Mouse (Mus musculus): ENCODE measurements around the gene Abraxas1.
A peak's percentile ranks its signal among the peaks of the same experiment; 100 is the strongest.

The Abraxas1 gene

DNA sequence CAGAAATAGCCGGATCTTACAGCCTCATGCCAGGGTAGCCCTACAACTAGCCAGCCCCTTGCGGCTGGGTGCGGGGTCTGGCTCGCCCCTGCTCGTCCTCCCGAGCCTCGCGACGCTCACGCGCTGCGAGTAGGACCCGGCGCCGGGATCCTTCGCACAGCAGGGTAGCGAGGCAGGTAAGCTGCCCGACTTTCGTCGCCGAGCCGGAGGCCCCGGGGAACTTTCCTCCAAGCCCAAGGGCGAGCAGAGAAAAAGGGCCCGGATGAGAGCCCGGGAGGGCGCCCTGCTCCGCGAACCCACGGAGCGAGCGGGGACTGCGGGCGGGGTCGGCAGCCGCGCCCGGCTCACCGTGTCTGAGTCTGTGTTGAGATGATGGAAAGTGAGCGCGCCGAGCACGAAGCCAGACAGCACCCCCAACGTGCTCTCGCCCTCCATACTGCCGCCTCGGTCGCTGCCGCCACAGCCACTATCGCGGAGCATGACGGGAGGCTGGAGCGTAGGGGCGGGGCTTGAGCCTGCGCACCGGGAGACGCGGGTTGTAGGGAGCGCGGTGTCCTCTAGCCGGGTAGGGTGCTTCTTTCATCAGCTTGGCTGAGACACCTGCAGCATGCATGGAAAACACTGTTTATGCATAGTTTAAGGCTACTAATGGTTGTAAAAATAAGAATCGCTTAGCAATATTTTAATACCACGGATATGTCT lies at the start of gene Abraxas1:
Gene Abraxas1 (minus strand): TSS at position 483 of the 702 bp plus-strand sequence.
- peak; percentile 92 for DNase-seq

GRCm38 (mm10) chr5:100869197-100869895 lies 48.6 kb upstream of the Abraxas1 start:
- no peak for DNase-seq

DNA sequence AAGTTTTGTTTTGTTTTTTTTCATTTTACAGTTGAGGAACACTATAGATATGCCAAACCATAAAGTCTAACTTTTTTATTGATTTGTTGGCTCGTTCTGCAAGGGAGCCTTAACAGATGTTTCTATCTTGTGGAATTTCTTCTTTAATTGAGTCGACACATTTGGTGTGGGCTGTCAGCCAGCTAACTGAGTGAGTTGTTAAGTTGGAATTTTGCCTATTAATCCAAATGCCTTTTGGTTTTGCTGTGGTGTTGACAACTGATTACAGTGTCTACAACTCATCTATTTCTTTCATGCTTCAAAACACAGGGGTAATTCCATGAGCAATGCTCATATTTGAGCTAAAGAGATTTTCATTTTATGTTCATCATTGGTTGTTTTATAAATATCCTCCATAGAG lies 45.4 kb upstream of the Abraxas1 start:
- no peak for DNase-seq

- no peak for DNase-seq
These were observed 43.7 kb upstream of the Abraxas1 start for GRCm38 (mm10) chr5:100864438-100864837.

DNA sequence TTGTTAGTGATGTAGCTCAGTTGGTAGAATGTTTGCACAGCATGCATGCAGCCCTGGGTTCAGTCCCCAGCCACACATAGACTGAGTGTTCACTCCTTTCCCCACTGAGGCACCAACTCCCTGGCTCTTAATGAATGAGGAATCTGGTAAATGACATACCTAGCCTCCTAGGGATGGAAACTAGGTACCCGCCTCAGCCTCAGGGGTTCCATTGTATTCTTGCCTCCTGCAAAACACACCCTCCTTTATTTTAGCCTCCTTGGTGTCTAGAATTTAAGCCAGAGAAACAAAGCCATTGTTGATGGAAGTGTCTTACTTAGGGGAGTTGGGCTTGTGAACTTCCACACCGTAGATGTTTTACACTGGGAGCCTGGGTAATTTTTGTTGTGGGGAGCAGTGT lies 42.3 kb upstream of the Abraxas1 start:
- DNase-seq: no peak

DNA sequence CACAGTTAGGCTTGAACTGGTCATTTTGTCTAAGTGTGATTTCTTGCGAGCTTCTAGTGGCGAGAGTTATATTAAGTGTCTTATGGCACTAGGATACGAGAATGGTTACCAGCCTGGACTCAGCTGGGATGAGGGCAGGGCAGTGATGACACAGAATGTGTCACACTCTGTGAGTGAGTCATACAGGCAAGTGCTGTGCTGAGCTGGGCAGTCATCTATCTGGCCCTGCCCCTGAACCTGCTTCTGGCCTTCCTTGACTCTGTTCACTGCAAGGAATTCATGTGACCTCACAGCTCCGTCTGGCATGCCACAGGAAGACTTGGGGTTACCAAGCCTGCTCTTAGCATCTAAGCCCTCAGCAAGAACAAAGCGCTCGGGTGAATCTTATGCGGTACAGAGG lies 41.0 kb upstream of the Abraxas1 start:
- no peak for DNase-seq

- DNase-seq: no peak
These were observed 40.4 kb upstream of the Abraxas1 start for GRCm38 (mm10) chr5:100861140-100861539.

GRCm38 (mm10) chr5:100860417-100861053 lies 39.8 kb upstream of the Abraxas1 start:
- no peak for DNase-seq

GRCm38 (mm10) chr5:100856552-100856951 lies 35.8 kb upstream of the Abraxas1 start:
- no peak for DNase-seq

DNA sequence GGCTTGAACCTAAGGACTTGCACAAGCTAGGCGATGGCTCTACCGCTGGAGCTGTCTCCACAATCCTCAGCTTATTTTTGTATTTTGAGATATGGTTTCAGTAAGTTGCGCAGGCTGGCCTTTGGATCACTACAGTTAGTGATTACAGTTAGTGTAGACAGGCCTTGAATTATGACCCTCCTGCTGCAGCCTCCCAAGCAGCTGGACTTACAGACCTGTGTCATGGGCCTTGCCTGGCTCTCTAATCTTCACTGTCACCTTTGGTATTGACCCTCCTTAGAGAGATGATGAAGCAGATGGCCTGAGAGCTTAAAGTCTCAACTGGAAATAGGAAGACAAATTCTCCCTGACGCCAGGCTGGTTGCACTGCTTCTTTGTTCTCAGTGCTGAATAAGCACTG lies 33.2 kb upstream of the Abraxas1 start:
- no peak for DNase-seq

DNA sequence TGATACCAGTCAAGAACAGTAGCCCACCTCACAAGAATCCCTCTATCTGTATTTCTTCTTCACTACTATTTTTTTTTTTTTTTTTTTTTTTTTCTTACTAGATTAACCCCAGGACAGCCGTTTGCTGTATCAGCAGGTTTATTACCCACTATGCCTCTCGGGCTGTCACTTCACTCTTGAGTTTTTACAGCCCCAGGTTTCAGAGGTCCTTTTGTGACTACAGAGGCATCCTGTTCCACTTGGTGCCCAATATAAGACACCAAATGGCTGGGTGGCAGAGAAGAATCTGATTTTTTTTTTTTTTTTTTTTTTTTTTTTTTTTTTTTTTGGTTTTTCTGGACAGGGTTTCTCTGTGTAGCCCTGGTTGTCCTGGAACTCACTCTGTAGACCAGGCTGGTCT lies 26.4 kb upstream of the Abraxas1 start:
- no peak for DNase-seq

DNA sequence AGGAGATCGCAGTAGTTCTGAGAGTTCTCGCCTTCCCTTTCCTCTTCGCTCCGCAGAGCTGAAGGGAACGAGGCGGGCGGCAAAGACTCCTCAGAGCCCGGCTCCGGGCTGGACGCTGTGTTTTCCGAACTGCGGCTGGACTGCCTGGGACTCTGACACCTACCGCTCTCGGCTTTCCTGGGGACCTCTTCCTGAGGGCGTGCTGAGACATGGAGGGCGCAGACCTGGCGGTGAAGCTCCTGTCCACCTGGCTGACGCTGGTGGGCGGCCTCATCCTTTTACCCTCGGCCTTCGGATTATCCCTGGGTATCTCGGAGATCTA lies 25.8 kb upstream of the Abraxas1 start:
- no peak for DNase-seq

GRCm38 (mm10) chr5:100845848-100846598 lies 25.3 kb upstream of the Abraxas1 start:
- peak; percentile 71 for DNase-seq

DNA sequence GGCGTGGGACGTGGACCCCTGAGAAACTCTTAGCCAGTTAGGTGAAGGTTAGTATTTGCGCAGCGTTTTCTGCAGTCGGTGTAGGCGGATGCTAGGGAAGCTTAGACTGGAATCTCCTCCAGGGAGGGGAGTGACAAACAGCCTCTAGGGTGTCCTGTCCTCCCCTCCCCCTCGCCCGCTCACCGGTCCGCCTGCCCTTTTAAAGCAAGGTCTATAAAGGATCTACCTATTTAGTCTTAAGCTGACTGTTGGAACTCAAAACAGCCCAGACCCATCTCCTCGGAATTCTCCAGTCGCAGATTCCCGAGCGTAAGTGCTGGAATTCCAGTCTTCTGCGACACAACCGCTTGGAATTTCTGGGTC lies 24.7 kb upstream of the Abraxas1 start, which contains the start of gene Gpat3:
Gene Gpat3 (plus strand): TSS at position 229 of the 363 bp plus-strand sequence.
- DNase-seq: peak; percentile 46

GRCm38 (mm10) chr5:100844485-100844884 lies 23.7 kb upstream of the Abraxas1 start:
- DNase-seq: no peak

DNA sequence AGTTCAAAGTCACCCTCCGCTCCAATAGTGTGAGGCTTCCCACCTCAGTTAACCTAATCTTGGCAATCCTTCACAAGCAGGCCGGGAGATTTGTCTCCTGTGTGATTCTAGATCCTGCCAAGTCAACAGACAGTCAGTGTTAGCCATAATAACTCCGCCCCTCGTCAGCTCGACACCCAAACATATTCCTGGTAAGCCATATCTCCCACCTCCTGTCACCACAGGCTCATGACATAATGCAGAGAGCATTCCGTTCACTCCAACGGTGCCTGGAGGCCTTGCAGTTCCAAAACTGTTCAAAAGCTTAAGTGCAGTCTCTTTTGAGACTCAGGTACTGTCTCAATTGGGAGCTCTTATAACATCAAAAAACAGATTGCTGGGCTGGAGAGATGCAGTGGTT lies 17.1 kb upstream of the Abraxas1 start:
- no peak for DNase-seq

DNA sequence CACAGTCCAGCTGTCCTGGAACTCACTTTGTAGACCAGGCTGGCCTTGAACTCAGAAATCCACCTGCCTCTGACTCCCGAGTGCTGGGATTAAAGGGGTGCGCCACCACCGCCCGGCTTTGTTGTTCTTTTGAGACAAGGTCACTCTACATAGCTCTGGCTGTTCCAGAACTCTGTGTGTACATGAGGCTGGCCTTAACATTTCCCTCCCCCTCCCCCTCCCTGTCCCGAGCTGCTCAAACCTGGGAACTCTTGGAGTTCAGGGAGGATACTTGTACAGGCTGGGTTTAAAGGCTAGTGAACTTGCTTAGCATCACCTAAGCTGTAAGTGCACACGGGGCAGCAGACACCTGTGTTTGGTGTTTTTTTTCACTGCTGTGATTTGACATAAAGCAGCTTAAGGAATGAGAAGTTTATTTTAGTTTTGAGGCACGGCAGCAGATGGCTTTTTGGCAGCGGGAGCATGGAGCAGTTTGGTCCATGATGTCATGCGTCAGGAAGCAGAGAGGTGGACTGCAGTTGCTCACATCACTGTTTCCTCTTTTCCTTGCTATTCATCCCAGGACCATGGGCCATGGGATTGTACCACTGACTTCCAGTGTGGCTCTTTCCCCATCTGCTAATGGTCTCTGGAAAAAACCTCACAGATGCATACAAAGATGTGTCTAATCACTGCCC lies 15.2 kb upstream of the Abraxas1 start:
- DNase-seq: no peak

GRCm38 (mm10) chr5:100833841-100834240 lies 13.1 kb upstream of the Abraxas1 start:
- DNase-seq: no peak

DNA sequence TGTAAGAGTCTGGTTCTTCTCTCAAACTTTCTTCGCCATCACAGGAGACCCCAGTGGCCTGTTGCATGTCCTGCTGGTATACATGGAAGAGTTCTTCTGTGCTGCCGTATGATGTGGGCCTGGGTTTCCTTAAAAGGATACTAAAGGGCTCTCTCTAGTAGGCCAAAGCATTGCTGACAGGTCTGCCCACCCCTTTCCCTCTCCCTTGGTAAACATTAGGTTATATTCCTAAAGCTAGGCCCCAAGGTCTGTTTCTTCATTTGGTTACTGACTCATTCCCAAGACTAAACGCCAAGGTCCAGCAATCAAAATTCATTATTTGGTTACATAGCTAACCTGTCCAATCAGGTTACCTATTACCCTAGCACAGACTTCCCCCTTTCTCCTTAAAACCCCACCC lies 11.9 kb upstream of the Abraxas1 start:
- DNase-seq: no peak

DNA sequence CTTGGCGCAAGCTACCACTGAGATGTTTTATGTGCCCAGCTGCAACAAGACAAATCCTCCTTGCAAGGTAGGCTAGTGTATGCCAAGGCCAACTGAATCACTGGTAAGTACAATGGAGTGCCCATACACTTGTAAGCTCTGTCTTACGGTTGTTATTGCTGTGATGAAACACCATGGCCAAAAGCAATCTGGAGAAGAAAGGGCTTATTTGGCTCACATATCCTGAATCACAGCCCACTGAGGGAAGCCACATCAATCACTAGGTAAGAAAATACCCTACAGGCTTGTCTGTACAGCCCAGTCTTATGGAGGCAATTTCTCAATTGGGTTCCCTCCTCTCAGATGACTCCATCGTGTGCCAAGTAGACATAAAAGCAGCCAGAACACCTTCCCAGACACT lies 7.9 kb upstream of the Abraxas1 start:
- DNase-seq: no peak

GRCm38 (mm10) chr5:100826531-100826930 lies 5.8 kb upstream of the Abraxas1 start:
- DNase-seq: no peak

GRCm38 (mm10) chr5:100825975-100826374 lies 5.2 kb upstream of the Abraxas1 start:
- no peak for DNase-seq

- no peak for DNase-seq
These were observed 2.1 kb upstream of the Abraxas1 start for GRCm38 (mm10) chr5:100822826-100823225.
